Mouse (Mus musculus) kidney, adult 2 months (tissue): ENCODE results near the gene Cirbp.

Source experiments
- CTCF ChIP-seq: fragments of 200-500 bp; conservative IDR thresholded peaks from 2 replicates; pipeline ENCODE4 v1.5.1; 2011; ENCODE audit warnings: low read depth, mild to moderate bottlenecking, control low read depth, low read length, moderate library complexity, mixed read lengths; ENCODE audit not compliant: insufficient read depth, insufficient read length
- POLR2A ChIP-seq: fragments of 200-500 bp; IDR thresholded peaks from one replicate; pipeline ENCODE4 v1.6.1; 2011; ENCODE audit warnings: low read depth, low read length, control low read depth

GRCm38 (mm10) chr10:80169070-80169469 lies 3.3 kb downstream of the Cirbp start:
- TF ChIP-seq CTCF: no peak
- TF ChIP-seq POLR2A: no peak
